Mouse (Mus musculus) liver, postnatal 0 days (tissue): ENCODE measurements around the gene Grik4.

ENCODE experiments used
- CTCF ChIP-seq: sonication (generic); IDR thresholded peaks from 2 replicates; pipeline ENCODE4 v1.5.1; 2016; ENCODE audit warnings: antibody characterized with exemption, low read depth
- EP300 ChIP-seq: IDR thresholded peaks from 2 replicates; pipeline ENCODE4 v1.6.1; 2016; ENCODE audit warnings: antibody characterized with exemption, low read depth, mild to moderate bottlenecking

- TF ChIP-seq CTCF (no peak), EP300 (no peak)
These were observed 201.9 kb downstream of the Grik4 start for GRCm38 (mm10) chr9:42742385-42742784.
